Mouse (Mus musculus): Measurements from ENCODE around the gene Zfp961. TPM values are rescaled to one million over a fixed set of nuclear protein-coding genes. Genes with fewer than 3 reads are reported as not detected.
A peak's percentile ranks its signal among the peaks of the same experiment; 100 is the strongest.

The Zfp961 gene
- total RNA-seq, 2 experiments from 2014 or later, result 2.0 to 2.9 TPM

GRCm38 (mm10) chr8:71954666-71955065 lies 3.8 kb downstream of the Zfp961 start:
- no peak for DNase-seq
- intact Hi-C loops (cut with DNase I), result no loop called here

- DNase-seq, result no peak
- intact Hi-C loops (cut with DNase I), result no loop called here
Observed at GRCm38 (mm10) chr8:71960483-71960882, 9.6 kb downstream of the Zfp961 start.

- intact Hi-C loops (cut with DNase I), result no loop called here
- no peak for DNase-seq
Observed at GRCm38 (mm10) chr8:71961796-71962195, 11.0 kb downstream of the Zfp961 start.

- intact Hi-C loops (cut with DNase I), result no loop called here
- no peak for DNase-seq
Observed at GRCm38 (mm10) chr8:71964051-71964450, 13.2 kb downstream of the Zfp961 start.

- intact Hi-C loops (cut with DNase I), result no loop called here
- DNase-seq, result no peak
Observed at GRCm38 (mm10) chr8:71965166-71965565, 14.3 kb downstream of the Zfp961 start.

GRCm38 (mm10) chr8:71966411-71966810 lies 15.6 kb downstream of the Zfp961 start:
- intact Hi-C loops (cut with DNase I), result no loop called here
- DNase-seq, result no peak

- DNase-seq, result no peak
- intact Hi-C loops (cut with DNase I), result no loop called here
Observed at GRCm38 (mm10) chr8:71967261-71967660, 16.4 kb downstream of the Zfp961 start.

GRCm38 (mm10) chr8:71968100-71968499 lies 17.3 kb downstream of the Zfp961 start:
- intact Hi-C loops (cut with DNase I), result no loop called here
- no peak for DNase-seq

GRCm38 (mm10) chr8:71968636-71969035 lies 17.8 kb downstream of the Zfp961 start:
- intact Hi-C loops (cut with DNase I), result no loop called here
- no peak for DNase-seq

GRCm38 (mm10) chr8:71971945-71972344 lies 21.1 kb downstream of the Zfp961 start:
- DNase-seq, result no peak
- intact Hi-C loops (cut with DNase I), result no loop called here

GRCm38 (mm10) chr8:71974211-71974610 lies 23.4 kb downstream of the Zfp961 start:
- no peak for DNase-seq
- intact Hi-C loops (cut with DNase I), result no loop called here

- intact Hi-C loops (cut with DNase I), result no loop called here
- no peak for DNase-seq
Observed at GRCm38 (mm10) chr8:71981032-71981431, 30.2 kb downstream of the Zfp961 start.

- DNase-seq, result no peak
- intact Hi-C loops (cut with DNase I), result no loop called here
Observed at GRCm38 (mm10) chr8:71981456-71981855, 30.6 kb downstream of the Zfp961 start.

GRCm38 (mm10) chr8:71984601-71985000 lies 33.8 kb downstream of the Zfp961 start:
- no peak for DNase-seq
- intact Hi-C loops (cut with DNase I), result no loop called here

GRCm38 (mm10) chr8:71988110-71988866 lies 37.5 kb downstream of the Zfp961 start:
- intact Hi-C loops (cut with DNase I), result no loop called here
- DNase-seq, result peak in 1 of 2 experiments; percentile 13

GRCm38 (mm10) chr8:71988867-71989599 lies 38.2 kb downstream of the Zfp961 start:
- intact Hi-C loops (cut with DNase I), result no loop called here

GRCm38 (mm10) chr8:71999434-71999833 lies 48.6 kb downstream of the Zfp961 start:
- intact Hi-C loops (cut with DNase I), result no loop called here
- no peak for DNase-seq

More at GRCm38 (mm10) chr8:71988867-71989599, 38.2 kb downstream of the Zfp961 start:
- DNase-seq, result no peak

- intact Hi-C loops (cut with DNase I), result no loop called here
Observed at GRCm38 (mm10) chr8:72000223-72000622, 49.4 kb downstream of the Zfp961 start.

GRCm38 (mm10) chr8:72002942-72003341 lies 52.1 kb downstream of the Zfp961 start:
- no peak for DNase-seq
- intact Hi-C loops (cut with DNase I), result loop anchor here (2.0 kb wide), 1 partner anchor 96 kb away; no protein-coding TSS in a partner anchor

More at GRCm38 (mm10) chr8:72000223-72000622, 49.4 kb downstream of the Zfp961 start:
- no peak for DNase-seq

- intact Hi-C loops (cut with DNase I), result no loop called here
- no peak for DNase-seq
Observed at GRCm38 (mm10) chr8:72005912-72006311, 55.1 kb downstream of the Zfp961 start.

- intact Hi-C loops (cut with DNase I), result no loop called here
- DNase-seq, result no peak
Observed at GRCm38 (mm10) chr8:72006763-72007162, 55.9 kb downstream of the Zfp961 start.
